Mouse (Mus musculus) E14TG2a.4 (cell line): Measurements from ENCODE around the gene Ctnnbl1.

Experiments used
- CTCF ChIP-seq: conservative IDR thresholded peaks from 2 replicates; pipeline ENCODE4 v1.5.1; 2014; ENCODE audit warnings: low read length
- NANOG ChIP-seq: IDR thresholded peaks from 2 replicates; pipeline ENCODE4 v1.6.1; 2014; ENCODE audit warnings: borderline replicate concordance, low read length, mixed read lengths
- POU5F1 ChIP-seq: IDR thresholded peaks from 2 replicates; pipeline ENCODE4 v1.6.1; 2014; ENCODE audit warnings: low read length, borderline replicate concordance

DNA sequence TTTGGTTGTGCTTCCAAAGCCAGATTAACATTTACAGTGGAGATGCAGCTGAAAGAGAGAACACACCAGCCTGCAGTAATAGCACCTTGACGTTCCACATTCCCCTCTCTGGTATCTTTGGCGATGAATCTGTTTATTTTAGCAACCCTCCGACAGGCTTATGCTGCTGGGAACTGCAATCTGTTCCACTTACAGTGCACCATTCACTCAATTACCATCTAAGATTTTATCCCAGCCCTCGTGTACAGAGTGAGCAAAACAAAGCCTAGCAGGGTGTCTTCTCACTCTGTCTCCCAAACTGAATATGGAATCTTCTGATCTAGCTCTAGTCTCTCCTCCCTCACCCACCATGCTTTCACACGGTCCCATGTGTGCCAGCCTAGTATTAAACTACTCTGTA is 140.8 kb downstream of the Ctnnbl1 start:
- TF ChIP-seq CTCF (no peak), NANOG (no peak), POU5F1 (no peak)
